Mouse (Mus musculus): Measurements from ENCODE around the gene Tcp11. TPM values are rescaled to one million over a fixed set of nuclear protein-coding genes. Genes with fewer than 3 reads are reported as not detected.

Gene Tcp11
- total RNA-seq, 4 experiments from 2014 or later: 0.24 TPM; not detected in 3

Other genes starting within 250 kb of the Tcp11 start
- gene Snrpc, start 242.5 kb downstream of the Tcp11 start, total RNA-seq (2022): 10 to 100 TPM; 39.9 to 48.3 (median 47.0) TPM
- gene Uhrf1bp1, start 224.2 kb downstream of the Tcp11 start, total RNA-seq (2022): 10 to 100 TPM; 15.6 to 19.5 (median 17.7) TPM
- 10 to 100 TPM; 52.9 to 62.0 (median 57.6) TPM for gene Anks1, start 171.3 kb downstream of the Tcp11 start, total RNA-seq (2022)
- 10 to 100 TPM; 22.9 to 24.7 (median 23.4) TPM for gene Taf11, start 170.8 kb downstream of the Tcp11 start, total RNA-seq (2022)
- under 1 TPM; 0.28 to 0.80 (median 0.54) TPM for gene Scube3, start 61.5 kb upstream of the Tcp11 start, total RNA-seq (2022)
- gene Zfp523, start 96.5 kb upstream of the Tcp11 start, total RNA-seq (2022): 10 to 100 TPM; 12.2 to 18.5 (median 14.2) TPM
- 1 to 10 TPM; 2.5 to 4.0 (median 3.6) TPM for gene Def6, start 127.1 kb upstream of the Tcp11 start, total RNA-seq (2022)
- 10 to 100 TPM; 32.4 to 33.8 (median 33.1) TPM for gene Ppard, start 152.1 kb upstream of the Tcp11 start, total RNA-seq (2022)
- 10 to 100 TPM in 3 of 4 experiments, 1 to 10 TPM in 1; 9.2 to 15.2 (median 12.3) TPM for gene Fance, start 232.9 kb upstream of the Tcp11 start, total RNA-seq (2022)
- gene Rpl10a, start 247.8 kb upstream of the Tcp11 start, total RNA-seq (2022): 100 to 1,000 TPM; 377 to 423 (median 382) TPM

Data from heart, adult 8-10 months (tissue).